Mouse (Mus musculus): ENCODE results near the gene Gm38392. TPM values are rescaled to one million over a fixed set of nuclear protein-coding genes. Genes with fewer than 3 reads are reported as not detected.
A peak's percentile ranks its signal among the peaks of the same experiment; 100 is the strongest.

The Gm38392 gene
- polyA plus RNA-seq, 1 experiment = not detected

DNA sequence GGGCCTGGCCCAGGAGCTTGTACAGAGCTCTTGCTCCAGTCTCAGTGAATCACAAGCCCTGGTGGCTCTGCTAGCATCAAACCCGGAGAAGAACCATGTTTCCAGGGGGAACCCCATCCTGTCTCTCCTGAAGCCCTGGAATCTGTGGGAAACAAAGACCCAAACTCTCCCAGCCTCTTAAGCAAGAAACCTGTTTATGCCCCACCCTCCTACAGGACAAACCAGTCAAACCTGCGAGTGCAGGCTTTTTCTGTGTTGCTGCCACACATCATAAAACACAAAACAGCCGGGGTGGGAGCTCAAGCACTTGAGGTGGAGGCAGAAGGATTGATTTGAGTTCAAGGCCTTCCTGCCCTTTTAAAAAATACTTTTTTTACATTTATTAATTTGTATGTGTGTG lies 24.7 kb downstream of the Gm38392 start:
- no peaks in the 10 kb centered on the region for H3K4me1 ChIP-seq (ENCODE audit: control insufficient read depth, insufficient read depth, low read length)
- TF ChIP-seq CTCF (IDR thresholded peaks at IDR 0.05; ENCODE audit: control insufficient read depth, insufficient read depth, low read length) = no peak
- TF ChIP-seq POLR2A (IDR thresholded peaks at IDR 0.05; ENCODE audit: borderline replicate concordance, control insufficient read depth, low read depth, low read length) = no peak
- WGBS = 63% methylated on average over 3 of the region's 3 CpGs
- no peak overlapping the region for H3K27ac ChIP-seq (ENCODE audit: control insufficient read depth, insufficient read depth, low read depth, low read length, poor library complexity)
- H3K4me3 ChIP-seq (replicated peaks; ENCODE audit: control insufficient read depth, low read depth, low read length) = no peak overlapping the region

DNA sequence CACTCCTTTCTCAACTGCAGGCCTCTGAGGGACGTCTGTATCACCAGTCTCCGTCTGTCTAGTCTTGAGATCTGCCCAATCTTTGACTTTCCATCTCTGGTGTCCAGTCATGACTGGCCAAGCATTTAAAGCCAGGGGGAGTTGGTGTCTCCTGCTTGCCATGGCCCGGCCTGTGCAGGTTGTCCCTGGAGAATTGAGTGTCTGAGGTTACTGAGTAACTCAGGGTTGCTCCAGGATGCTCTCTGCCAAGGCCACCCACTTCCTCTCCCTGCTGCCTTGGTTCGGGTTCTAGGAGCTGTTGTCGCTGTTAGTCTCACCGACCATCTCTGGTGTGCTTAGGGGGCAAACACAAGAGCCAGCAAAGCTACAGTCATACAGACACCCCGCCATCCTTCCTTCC lies 30.6 kb downstream of the Gm38392 start:
- no peak overlapping the region for H3K27ac ChIP-seq (ENCODE audit: control insufficient read depth, insufficient read depth, low read depth, low read length, poor library complexity)
- WGBS = 61% methylated on average over 7 of the region's 7 CpGs
- no peak overlapping the region for H3K4me3 ChIP-seq (replicated peaks; ENCODE audit: control insufficient read depth, low read depth, low read length)
- TF ChIP-seq POLR2A (IDR thresholded peaks at IDR 0.05; ENCODE audit: borderline replicate concordance, control insufficient read depth, low read depth, low read length) (no peak), CTCF (IDR thresholded peaks at IDR 0.05; ENCODE audit: control insufficient read depth, insufficient read depth, low read length) (no peak)
- H3K4me1 ChIP-seq (ENCODE audit: control insufficient read depth, insufficient read depth, low read length) = no peaks in the 10 kb centered on the region

- Histone ChIP-seq H3K4me3 (replicated peaks; ENCODE audit: control insufficient read depth, low read depth, low read length) (no peak overlapping the region), H3K4me1 (ENCODE audit: control insufficient read depth, insufficient read depth, low read length) (no peaks in the 10 kb centered on the region), H3K27ac (ENCODE audit: control insufficient read depth, insufficient read depth, low read depth, low read length, poor library complexity) (no peak overlapping the region)
- 75% methylated on average over 6 of the region's 6 CpGs for WGBS
- TF ChIP-seq CTCF (IDR thresholded peaks at IDR 0.05; ENCODE audit: control insufficient read depth, insufficient read depth, low read length) (no peak), POLR2A (IDR thresholded peaks at IDR 0.05; ENCODE audit: borderline replicate concordance, control insufficient read depth, low read depth, low read length) (no peak)
Measured at GRCm38 (mm10) chr3:88255950-88256349, 31.1 kb downstream of the Gm38392 start.

DNA sequence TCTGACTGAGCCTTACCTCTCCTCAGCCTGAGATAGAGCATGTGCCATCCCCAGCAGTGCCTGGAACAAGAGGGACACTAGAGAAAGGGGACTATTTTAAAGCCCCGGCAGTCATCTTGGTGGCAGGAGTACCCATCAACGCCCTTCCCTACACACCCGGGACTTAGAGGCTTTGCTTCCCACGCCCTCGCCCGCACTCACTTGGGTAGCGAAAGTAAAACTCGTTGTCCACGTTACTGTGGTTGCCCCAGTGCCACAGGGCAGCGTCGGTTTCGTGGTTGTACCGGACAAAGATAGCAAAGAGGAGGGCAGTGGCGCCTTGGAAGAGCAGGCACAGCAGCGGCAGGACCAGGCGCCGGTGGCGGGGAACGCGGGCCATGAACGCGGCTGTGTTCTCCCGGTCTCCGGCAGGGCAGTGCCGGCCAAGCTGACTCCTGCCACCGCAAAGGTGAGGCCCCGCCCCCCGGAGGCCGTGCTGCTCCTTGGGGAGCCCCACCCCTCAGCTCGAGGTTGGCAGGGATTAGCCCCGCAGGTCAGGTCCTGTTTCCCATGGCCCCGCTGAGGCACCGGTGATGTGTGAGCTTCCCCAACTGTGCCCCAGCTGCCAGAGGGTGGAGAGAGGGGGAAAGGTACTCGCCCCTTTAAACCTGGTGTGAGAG lies 32.6 kb downstream of the Gm38392 start, which contains the start of gene Rhbg:
Rhbg (minus strand) TSS at position 442 of the 659 bp plus-strand sequence.
- TF ChIP-seq CTCF (IDR thresholded peaks at IDR 0.05; ENCODE audit: control insufficient read depth, insufficient read depth, low read length) (no peak), POLR2A (IDR thresholded peaks at IDR 0.05; ENCODE audit: borderline replicate concordance, control insufficient read depth, low read depth, low read length) (no peak)
- Histone ChIP-seq H3K4me1 (ENCODE audit: control insufficient read depth, insufficient read depth, low read length) (no peaks in the 10 kb centered on the region), H3K4me3 (replicated peaks; ENCODE audit: control insufficient read depth, low read depth, low read length) (peak within 1 kb of the TSS; percentile 61), H3K27ac (ENCODE audit: control insufficient read depth, insufficient read depth, low read depth, low read length, poor library complexity) (no peak within 1 kb of the TSS)
- under 1% methylated on average over 34 of the region's 34 CpGs for WGBS

DNA sequence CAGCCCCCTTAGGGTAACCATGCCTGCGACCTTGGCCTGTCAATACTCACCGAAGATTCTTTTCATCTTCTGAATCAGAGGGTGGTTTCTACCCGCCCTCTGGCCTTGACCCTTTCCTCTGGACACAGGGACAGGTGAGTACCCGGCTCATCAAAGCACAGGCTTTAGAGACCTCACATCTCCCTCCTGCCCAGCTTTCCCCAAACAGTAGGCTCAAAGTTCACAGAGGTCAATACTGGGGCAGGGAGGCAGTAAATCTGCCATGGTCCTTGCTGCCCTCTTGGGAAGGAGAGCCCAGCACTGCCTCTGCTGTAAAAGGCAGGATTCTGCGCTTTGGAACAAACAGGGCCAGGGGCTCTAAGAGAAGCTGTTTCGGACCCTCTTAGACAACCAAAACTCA lies 34.3 kb downstream of the Gm38392 start:
- H3K27ac ChIP-seq (ENCODE audit: control insufficient read depth, insufficient read depth, low read depth, low read length, poor library complexity) = no peak overlapping the region
- H3K4me1 ChIP-seq (ENCODE audit: control insufficient read depth, insufficient read depth, low read length) = no peaks in the 10 kb centered on the region
- H3K4me3 ChIP-seq (replicated peaks; ENCODE audit: control insufficient read depth, low read depth, low read length) = no peak overlapping the region
- 78% methylated on average over 6 of the region's 6 CpGs for WGBS
- no peak for TF ChIP-seq CTCF (IDR thresholded peaks at IDR 0.05; ENCODE audit: control insufficient read depth, insufficient read depth, low read length)
- TF ChIP-seq POLR2A (IDR thresholded peaks at IDR 0.05; ENCODE audit: borderline replicate concordance, control insufficient read depth, low read depth, low read length) = no peak

DNA sequence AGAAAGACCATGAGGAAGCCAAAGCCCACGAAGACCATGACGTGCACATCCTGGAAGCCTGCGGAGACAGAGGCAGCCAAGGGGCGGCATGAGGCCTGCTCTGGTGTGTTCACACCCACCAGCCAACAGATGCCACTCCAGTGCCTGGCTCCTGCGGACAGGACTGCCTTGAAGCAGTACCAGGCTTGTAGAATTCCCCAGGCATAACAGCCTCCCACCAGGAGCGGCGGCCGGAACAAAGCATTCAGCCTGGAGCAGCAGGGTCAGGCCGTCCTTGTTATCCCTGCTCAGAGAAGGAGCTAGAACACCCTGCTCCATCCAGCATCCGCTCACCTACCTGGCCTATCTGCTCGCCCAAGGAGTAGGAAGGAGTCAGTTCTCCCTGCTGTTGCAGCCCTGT lies 38.6 kb downstream of the Gm38392 start:
- 76% methylated on average over 11 of the region's 11 CpGs for WGBS
- TF ChIP-seq CTCF (IDR thresholded peaks at IDR 0.05; ENCODE audit: control insufficient read depth, insufficient read depth, low read length) (no peak), POLR2A (IDR thresholded peaks at IDR 0.05; ENCODE audit: borderline replicate concordance, control insufficient read depth, low read depth, low read length) (no peak)

DNA sequence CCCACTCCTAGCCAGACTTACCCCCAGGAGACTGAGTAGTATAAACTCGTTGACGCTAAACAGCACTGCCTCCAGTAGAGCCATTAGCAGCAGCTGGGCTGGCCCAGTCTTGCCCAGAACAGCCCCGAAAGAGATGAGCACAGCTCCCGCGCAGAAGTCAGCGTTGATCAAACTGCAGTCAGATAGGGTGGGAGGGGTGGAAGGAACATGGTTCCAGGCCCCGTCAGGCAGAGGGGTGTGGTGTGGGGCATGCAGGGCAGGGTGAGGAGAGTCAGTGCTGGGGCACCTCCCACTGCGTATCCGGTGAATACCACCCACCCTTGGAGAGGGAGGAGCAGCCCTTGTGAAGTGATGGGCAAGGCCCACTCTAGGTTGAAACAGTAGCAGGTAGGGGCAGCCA lies 39.3 kb downstream of the Gm38392 start:
- Histone ChIP-seq H3K4me3 (replicated peaks; ENCODE audit: control insufficient read depth, low read depth, low read length) (no peak overlapping the region), H3K4me1 (ENCODE audit: control insufficient read depth, insufficient read depth, low read length) (no peaks in the 10 kb centered on the region), H3K27ac (ENCODE audit: control insufficient read depth, insufficient read depth, low read depth, low read length, poor library complexity) (no peak overlapping the region)
- TF ChIP-seq POLR2A (IDR thresholded peaks at IDR 0.05; ENCODE audit: borderline replicate concordance, control insufficient read depth, low read depth, low read length) = no peak
- no peak for TF ChIP-seq CTCF (IDR thresholded peaks at IDR 0.05; ENCODE audit: control insufficient read depth, insufficient read depth, low read length)
- WGBS = 77% methylated on average over 9 of the region's 9 CpGs

More for the DNA sequence above, 38.6 kb downstream of the Gm38392 start:
- no peaks in the 10 kb centered on the region for H3K4me1 ChIP-seq (ENCODE audit: control insufficient read depth, insufficient read depth, low read length)
- no peak overlapping the region for H3K4me3 ChIP-seq (replicated peaks; ENCODE audit: control insufficient read depth, low read depth, low read length)
- no peak overlapping the region for H3K27ac ChIP-seq (ENCODE audit: control insufficient read depth, insufficient read depth, low read depth, low read length, poor library complexity)

DNA sequence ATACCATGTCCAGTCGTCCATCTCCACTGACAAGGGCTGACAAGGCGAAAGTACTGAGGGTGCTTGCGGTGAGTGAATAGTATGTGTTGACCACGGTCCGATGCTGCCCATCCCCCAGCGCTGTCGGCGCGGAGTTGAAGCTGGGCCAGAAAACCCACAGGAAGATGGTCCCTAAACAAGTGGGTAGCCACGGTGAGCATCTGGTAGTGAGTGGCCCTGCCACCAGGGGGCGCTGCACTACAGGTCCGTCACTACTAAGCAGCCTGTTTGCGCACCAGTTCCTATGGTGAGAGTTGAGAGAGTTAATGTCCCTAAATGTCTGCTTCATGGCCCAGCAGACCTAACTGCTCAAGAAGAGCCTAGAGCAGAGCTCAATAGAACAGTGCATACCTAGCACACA lies 41.2 kb downstream of the Gm38392 start:
- no peaks in the 10 kb centered on the region for H3K4me1 ChIP-seq (ENCODE audit: control insufficient read depth, insufficient read depth, low read length)
- peak; percentile 97 for TF ChIP-seq CTCF (IDR thresholded peaks at IDR 0.05; ENCODE audit: control insufficient read depth, insufficient read depth, low read length)
- no peak for TF ChIP-seq POLR2A (IDR thresholded peaks at IDR 0.05; ENCODE audit: borderline replicate concordance, control insufficient read depth, low read depth, low read length)
- no peak overlapping the region for H3K27ac ChIP-seq (ENCODE audit: control insufficient read depth, insufficient read depth, low read depth, low read length, poor library complexity)
- WGBS = 13% methylated on average over 13 of the region's 13 CpGs
- H3K4me3 ChIP-seq (replicated peaks; ENCODE audit: control insufficient read depth, low read depth, low read length) = no peak overlapping the region

DNA sequence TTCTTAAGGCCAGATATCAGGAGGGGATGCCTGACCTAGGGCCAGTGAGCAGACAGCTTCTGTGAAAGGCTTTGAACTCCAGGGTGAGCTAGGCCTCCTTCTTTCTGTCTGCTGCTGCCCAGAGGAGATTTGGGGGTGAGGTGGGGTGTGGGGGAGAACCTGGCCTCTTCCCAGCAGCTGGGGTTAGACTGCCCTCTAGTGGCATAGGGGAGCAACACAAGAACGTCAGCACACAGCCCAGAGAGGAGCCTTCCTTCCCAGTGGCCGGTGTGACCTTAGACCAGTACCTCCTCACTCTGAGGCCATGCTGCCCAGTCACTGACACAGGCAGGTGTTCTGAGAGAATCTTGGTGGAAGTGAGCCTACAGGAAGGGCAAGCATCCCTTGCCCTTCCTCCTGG lies 42.9 kb downstream of the Gm38392 start:
- Histone ChIP-seq H3K4me3 (replicated peaks; ENCODE audit: control insufficient read depth, low read depth, low read length) (no peak overlapping the region), H3K27ac (ENCODE audit: control insufficient read depth, insufficient read depth, low read depth, low read length, poor library complexity) (no peak overlapping the region), H3K4me1 (ENCODE audit: control insufficient read depth, insufficient read depth, low read length) (no peaks in the 10 kb centered on the region)
- TF ChIP-seq POLR2A (IDR thresholded peaks at IDR 0.05; ENCODE audit: borderline replicate concordance, control insufficient read depth, low read depth, low read length) = no peak
- TF ChIP-seq CTCF (IDR thresholded peaks at IDR 0.05; ENCODE audit: control insufficient read depth, insufficient read depth, low read length) = peak; percentile 88
- WGBS = 10% methylated on average over 2 of the region's 2 CpGs

All from bone marrow, adult 2 months (tissue).